Mouse (Mus musculus) gastrocnemius, adult 2 months (tissue): ENCODE results near the gene Zfp935. TPM values are rescaled to one million over a fixed set of nuclear protein-coding genes. Genes with fewer than 3 reads are reported as not detected.
"Not testable (repeated sequence)": the region's sequence is repeated elsewhere in the genome, so short reads cannot be mapped to it uniquely, and the experiment has no call there.

ENCODE experiments used
- DNase-seq: peaks from one replicate; pipeline ENCODE4 v3.0.0; 2022
- H3K27ac ChIP-seq: fragments of 200-600 bp; 2 replicates; pipeline ENCODE4 v1.8.1; 2022; ENCODE audit warnings: mild to moderate bottlenecking
- H3K4me3 ChIP-seq: fragments of 200-600 bp; 2 replicates; pipeline ENCODE4 v1.8.1; 2022; ENCODE audit warnings: mild to moderate bottlenecking, moderate library complexity
- CTCF ChIP-seq: fragments of 200-600 bp; IDR thresholded peaks from 2 replicates; pipeline ENCODE4 v1.8.1; 2022; ENCODE audit warnings: antibody characterized with exemption, mild to moderate bottlenecking, moderate library complexity
- intact Hi-C: fragments of 180-260 bp; cut with DNase I; formaldehyde crosslinking; loops from one replicate; pipeline ENCODE4 v1.15.1; 2025
- long read RNA-seq, 2 experiments: library from polyadenylated mRNA; stranded (forward); transcript quantifications; one replicate each; pipeline ENCODE4 v2.0.0; 2021
- microRNA-seq: library from miRNA; unstranded; fragments of <30 nt; microRNA quantifications from one replicate; pipeline ENCODE4 v1.2.0, GENCODE M21; 2021
- total RNA-seq, 2 experiments: library from RNA; stranded (reverse); gene quantifications; 2 replicates each; pipeline ENCODE4 v1.2.3; 2021

Zfp935 gene
- 1 to 10 TPM in 1 of 2 experiments, not detected in 1; 1.7 TPM for total RNA-seq
- long read RNA-seq, experiment 1: 0 reads
- long read RNA-seq, experiment 2: 0 reads

DNA sequence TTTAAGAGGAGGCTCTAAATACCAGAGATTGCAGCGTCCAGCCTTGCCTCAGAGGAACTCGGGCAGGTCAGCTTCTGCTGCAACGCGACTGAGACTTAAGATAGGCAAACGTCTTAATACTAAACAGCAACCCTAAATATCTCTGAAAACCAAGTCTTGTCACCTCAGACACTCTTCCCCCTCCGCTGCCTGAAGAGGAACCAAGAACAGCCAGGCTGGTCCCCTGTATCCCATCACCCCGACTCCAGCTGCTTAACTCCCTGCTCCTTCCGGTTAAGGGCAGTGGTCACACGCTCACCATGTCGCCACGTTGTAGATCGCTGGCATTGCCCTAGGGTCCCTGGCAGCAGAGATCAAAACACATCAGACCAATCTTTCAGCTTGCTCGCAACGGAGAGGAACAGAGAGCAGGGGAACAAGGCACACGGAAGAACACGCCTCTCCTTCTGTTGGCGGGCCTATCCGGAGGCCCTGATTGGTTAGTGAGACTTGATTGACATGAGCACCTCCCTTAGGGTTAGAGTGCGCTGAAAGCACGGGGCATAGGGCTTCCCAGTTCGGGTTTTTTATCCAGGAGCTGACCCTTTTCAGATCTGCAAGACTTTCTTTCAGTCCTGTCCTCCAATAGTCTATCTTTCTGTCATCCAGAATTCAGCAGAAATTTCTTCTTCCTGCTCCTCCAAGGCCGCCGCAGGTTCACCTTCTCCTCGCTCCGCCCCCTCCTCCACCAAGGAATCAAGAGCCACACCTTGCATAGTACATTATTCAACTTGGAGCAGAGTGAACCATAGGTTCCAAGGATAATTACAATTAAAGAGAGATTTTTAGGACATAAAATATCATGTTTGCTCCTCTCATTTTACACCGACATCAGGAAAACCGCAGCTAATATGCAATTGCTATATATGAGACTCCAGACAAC is at the start of gene Zfp935:
Gene Zfp935, minus strand, starts transcription at position 323 of the 922 bp plus-strand sequence.
- Histone ChIP-seq H3K4me3 (peak within 1 kb of the TSS; percentile 76), H3K27ac (peak within 1 kb of the TSS; percentile 61)
- DNase-seq: peak; percentile 69
- intact Hi-C loops: not testable (repeated sequence)

DNA sequence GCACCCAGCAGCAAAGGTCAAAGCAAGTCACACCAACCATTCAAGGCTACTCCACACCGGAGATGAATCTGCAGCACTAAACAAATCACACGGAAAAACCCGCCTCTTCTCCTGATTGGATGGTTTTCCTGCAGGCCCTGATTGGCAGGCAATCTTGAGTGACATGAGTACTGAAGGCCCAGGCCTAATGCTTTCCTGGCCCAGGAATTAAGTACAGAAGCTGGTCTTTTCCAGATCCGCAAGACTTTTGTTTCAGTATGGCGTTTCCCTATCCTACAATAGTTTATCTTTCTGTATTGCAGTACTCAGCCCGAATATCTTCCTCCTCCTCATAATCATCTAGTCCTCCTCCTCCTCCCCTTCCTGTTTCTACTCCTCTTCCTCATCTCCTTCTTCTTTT is 12.8 kb upstream of the Zfp935 start, which contains the start of gene Zfp934:
Gene Zfp934, minus strand, starts transcription at position 101 of the 400 bp plus-strand sequence.
- H3K4me3 ChIP-seq, H3K27ac ChIP-seq, intact Hi-C loops, DNase-seq: not testable (repeated sequence)

DNA sequence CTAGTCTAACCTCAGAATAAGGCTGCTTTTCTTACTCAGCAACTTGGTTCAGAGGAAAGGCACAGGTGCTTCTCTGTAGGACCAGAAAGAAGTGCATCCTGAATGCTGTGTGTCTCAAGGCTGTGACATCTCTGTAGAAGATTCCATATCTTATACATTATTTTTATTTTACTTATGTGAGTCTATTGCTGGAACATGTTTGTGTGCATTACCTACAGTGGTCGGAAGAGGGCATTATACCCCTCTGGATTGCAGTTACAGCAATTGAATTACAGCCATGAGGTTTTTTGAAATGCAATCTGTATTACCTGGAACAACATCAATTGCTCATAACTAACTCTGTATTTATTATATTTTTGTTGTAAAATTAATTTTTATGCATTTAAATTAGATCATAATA is 3.4 kb upstream of the Zfp935 start:
- intact Hi-C loops, H3K4me3 ChIP-seq, H3K27ac ChIP-seq, DNase-seq: not testable (repeated sequence)
- peak; percentile 20; the same call in 1 of the 2 replicates for TF ChIP-seq CTCF

DNA sequence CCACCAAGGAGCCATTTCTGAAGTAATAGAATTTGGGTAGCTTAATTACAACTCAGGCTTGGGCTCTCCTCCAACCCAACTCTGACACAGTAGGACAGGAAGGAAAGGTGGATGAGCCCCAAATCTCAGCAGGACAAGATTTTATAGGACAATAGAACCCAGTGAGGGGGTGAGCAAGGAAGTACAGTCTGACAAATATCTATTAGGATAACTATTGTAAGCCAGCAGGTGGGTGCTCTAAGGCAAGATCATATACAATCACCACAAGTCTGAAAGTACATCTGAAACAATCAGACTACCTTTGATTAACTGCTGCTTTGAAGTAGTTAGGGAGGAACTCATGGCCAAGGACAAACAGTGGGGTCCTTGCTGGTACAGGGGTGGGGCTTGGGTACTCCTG is 28.2 kb downstream of the Zfp935 start:
- DNase-seq, H3K4me3 ChIP-seq, intact Hi-C loops, H3K27ac ChIP-seq: not testable (repeated sequence)

- DNase-seq, intact Hi-C loops, H3K4me3 ChIP-seq, H3K27ac ChIP-seq: not testable (repeated sequence)
These were observed 47.5 kb downstream of the Zfp935 start for GRCm38 (mm10) chr13:62510641-62511420.

- intact Hi-C loops, DNase-seq, H3K27ac ChIP-seq, H3K4me3 ChIP-seq: not testable (repeated sequence)
These were observed 85.7 kb downstream of the Zfp935 start for GRCm38 (mm10) chr13:62472661-62473060.

DNA sequence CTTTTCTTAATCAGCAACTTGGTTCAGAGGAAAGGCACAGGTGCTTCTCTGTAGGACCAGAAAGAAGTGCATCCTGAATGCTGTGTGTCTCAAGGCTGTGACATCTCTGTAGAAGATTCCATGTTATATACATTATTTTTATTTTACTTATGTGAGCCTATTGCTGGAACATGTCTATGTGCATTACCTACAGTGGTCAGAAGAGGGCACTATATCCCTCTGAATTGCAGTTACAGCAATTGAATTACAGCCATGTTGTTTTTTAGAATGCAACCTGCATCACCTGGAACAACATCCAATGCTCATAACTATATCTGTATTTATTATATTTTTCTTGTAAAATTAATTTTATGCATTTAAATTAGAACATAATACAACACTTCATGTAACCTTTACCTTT is 88.4 kb downstream of the Zfp935 start:
- intact Hi-C loops: loop anchor here (5.0 kb wide), 1 partner anchor 387 kb away; the partner anchor contains the start of gene Fbp2
- DNase-seq, H3K4me3 ChIP-seq, H3K27ac ChIP-seq: not testable (repeated sequence)
- peak; percentile 55 for TF ChIP-seq CTCF

DNA sequence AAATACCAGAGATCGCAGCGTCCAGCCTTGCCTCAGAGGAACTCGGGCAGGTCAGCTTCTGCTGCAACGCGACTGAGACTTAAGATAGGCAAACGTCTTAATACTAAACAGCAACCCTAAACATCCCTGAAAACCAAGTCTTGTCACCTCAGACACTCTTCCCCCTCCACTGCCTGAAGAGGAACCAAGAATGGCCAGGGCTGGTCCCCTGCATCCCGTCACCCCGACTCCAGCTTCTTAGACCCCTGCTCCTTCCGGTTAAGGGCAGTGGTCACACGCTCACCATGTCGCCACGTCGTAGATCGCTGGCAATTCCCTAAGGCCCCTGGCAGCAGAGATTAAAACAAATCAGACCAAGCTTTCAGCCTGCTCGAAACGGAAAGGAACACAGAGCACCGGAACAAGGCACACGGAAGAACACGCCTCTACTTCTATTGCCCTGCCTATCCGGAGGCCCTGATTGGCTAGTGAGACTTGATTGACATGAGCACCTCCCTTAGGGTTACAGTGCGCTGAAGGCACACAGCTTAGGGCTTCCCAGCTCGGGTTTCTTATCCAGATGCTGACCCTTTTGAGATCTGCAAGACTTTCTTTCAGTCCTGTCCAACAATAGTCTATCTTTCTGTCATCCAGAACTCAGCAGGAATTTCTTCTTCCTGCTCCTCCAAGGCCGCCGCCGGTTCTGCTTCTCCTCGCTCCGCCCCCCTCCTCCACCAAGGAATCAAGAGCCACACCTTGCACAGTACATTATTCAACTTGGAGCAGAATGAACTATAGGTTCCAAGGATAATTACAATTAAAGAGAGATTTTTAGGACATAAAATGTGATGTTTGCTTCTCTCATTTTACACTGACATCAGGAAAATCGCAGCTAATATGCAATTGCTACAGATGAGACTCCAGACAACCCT is 91.6 kb downstream of the Zfp935 start, which contains the start of gene Gm49359:
Gene Gm49359, minus strand, starts transcription at position 409 of the 911 bp plus-strand sequence.
- H3K27ac ChIP-seq: peak within 1 kb of the TSS; percentile 92
- H3K4me3 ChIP-seq: peak within 1 kb of the TSS; percentile 89
- peak; percentile 91 for DNase-seq
- intact Hi-C loops: loop anchor here (5.0 kb wide), 1 partner anchor 391 kb away; the partner anchor contains the start of gene Fbp2

Small RNA genes lying within 50 kb of the gene (microRNA-seq; reads per million reads assigned to microRNA genes)
- gene Gm22256: not detected

Other genes starting within 250 kb of the Zfp935 start
- gene Gm3604, start 175.3 kb downstream of the Zfp935 start, total RNA-seq: under 1 TPM in 1 of 2 experiments, not detected in 1; 0.36 TPM
- 1 to 10 TPM; 2.9 to 4.9 TPM for gene Gm49359, start 91.7 kb downstream of the Zfp935 start, total RNA-seq
- gene Zfp934, start 12.7 kb upstream of the Zfp935 start, total RNA-seq: 1 to 10 TPM; 2.3 to 3.0 TPM
- under 1 TPM; 0.61 to 0.82 TPM for gene 6720489N17Rik, start 65.7 kb upstream of the Zfp935 start, total RNA-seq
- 1 to 10 TPM; 1.3 to 2.1 TPM for gene Platr25, start 202.2 kb upstream of the Zfp935 start, total RNA-seq
- under 1 TPM; 0.25 to 0.48 TPM for gene Gm5141, start 227.3 kb upstream of the Zfp935 start, total RNA-seq